Mouse (Mus musculus) testis, adult 2 months (tissue): ENCODE measurements at regions not wholly inside any gene's neighbourhood (a gene's known extent, or its start where the extent isn't known, plus 50 kb on each side); places are given as distances from the start of the nearest gene placed in this dataset.

Experiments used
- CTCF ChIP-seq: fragments of 200-500 bp; IDR thresholded peaks from 2 replicates; pipeline ENCODE4 v1.5.1; 2012; ENCODE audit warnings: low read depth, mild to moderate bottlenecking, inconsistent platforms, low read length, moderate library complexity; ENCODE audit not compliant: control insufficient read depth, insufficient read depth, insufficient replicate concordance
- POLR2A ChIP-seq: fragments of 200-500 bp; IDR thresholded peaks from 2 replicates; pipeline ENCODE4 v1.6.1; 2012; ENCODE audit warnings: low read depth, mild to moderate bottlenecking, inconsistent platforms, low read length, moderate library complexity; ENCODE audit not compliant: control insufficient read depth

GRCm38 (mm10) chr8:89138416-89139125 is 94.6 kb upstream of the Sall1 start:
- TF ChIP-seq CTCF = no peak
- no peak for TF ChIP-seq POLR2A
